Mouse (Mus musculus) bone marrow, adult 2 months (tissue): ENCODE measurements at regions not wholly inside any gene's neighbourhood (a gene's known extent, or its start where the extent isn't known, plus 50 kb on each side); places are given as distances from the start of the nearest gene placed in this dataset.

Experiments
- H3K27ac ChIP-seq: fragments of 200-500 bp; 2 replicates; pipeline ENCODE4 v1.5.1; 2012; ENCODE audit warnings: low read depth, mild to moderate bottlenecking, control low read depth, inconsistent platforms, low read length; ENCODE audit not compliant: control insufficient read depth, poor library complexity, insufficient read depth
- H3K4me1 ChIP-seq: fragments of 200-500 bp; 2 replicates; pipeline ENCODE4 v1.6.1; 2011; ENCODE audit warnings: low read length; ENCODE audit not compliant: control insufficient read depth, insufficient read depth
- H3K4me3 ChIP-seq: fragments of 200-500 bp; replicated peaks from 2 replicates; pipeline ENCODE3; 2011; ENCODE audit warnings: mild to moderate bottlenecking, low read depth, low read length, control low read depth; ENCODE audit not compliant: control insufficient read depth
- CTCF ChIP-seq: fragments of 200-500 bp; IDR thresholded peaks from 2 replicates; pipeline ENCODE4 v1.5.1; 2011; ENCODE audit warnings: low read length, control low read depth; ENCODE audit not compliant: control insufficient read depth, insufficient read depth
- POLR2A ChIP-seq: fragments of 200-500 bp; IDR thresholded peaks from 2 replicates; pipeline ENCODE4 v1.6.1; 2011; ENCODE audit warnings: low read depth, mild to moderate bottlenecking, control low read depth, low read length, borderline replicate concordance; ENCODE audit not compliant: control insufficient read depth
- WGBS: fragments of 180-500 bp; shearing (Covaris S2); methylation state at CpG from one replicate; pipeline ENCODE4 v1.1.7; 2018; 5-methylcytosine and 5-hydroxymethylcytosine counted together

DNA sequence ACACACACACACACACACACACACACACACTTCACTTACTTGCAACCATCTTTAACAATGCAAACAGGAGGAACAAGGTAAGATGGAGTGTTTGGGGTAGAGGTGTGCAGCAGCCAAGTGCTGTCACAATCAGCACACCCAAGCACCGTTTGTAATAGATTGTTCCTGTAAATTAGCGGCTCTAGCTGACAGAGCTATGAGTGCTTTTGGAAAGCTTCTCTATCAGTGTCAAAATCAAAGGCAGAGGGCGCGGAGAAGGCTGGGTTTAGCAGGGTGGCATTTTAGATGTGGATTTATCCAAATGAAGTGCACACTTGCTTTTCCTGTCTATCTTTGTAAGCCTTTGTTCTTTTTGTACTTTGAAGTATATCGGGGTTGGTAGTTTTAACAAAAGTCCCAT lies 184.6 kb downstream of the Cog6 start:
- no peak overlapping the region for H3K4me3 ChIP-seq
- no peaks in the 10 kb centered on the region; the same call in 1 of the 2 replicates for H3K4me1 ChIP-seq
- TF ChIP-seq CTCF (no peak), POLR2A (no peak)
- WGBS = 68% methylated on average over 5 of the region's 5 CpGs
- H3K27ac ChIP-seq = no peak overlapping the region

GRCm38 (mm10) chr3:52831986-52832385 lies 185.1 kb downstream of the Cog6 start:
- TF ChIP-seq CTCF (no peak), POLR2A (no peak)
- 45% methylated on average over 1 of the region's 1 CpGs for WGBS
- H3K4me3 ChIP-seq = no peak overlapping the region
- H3K4me1 ChIP-seq = no peaks in the 10 kb centered on the region; the same call in 1 of the 2 replicates
- H3K27ac ChIP-seq = no peak overlapping the region

DNA sequence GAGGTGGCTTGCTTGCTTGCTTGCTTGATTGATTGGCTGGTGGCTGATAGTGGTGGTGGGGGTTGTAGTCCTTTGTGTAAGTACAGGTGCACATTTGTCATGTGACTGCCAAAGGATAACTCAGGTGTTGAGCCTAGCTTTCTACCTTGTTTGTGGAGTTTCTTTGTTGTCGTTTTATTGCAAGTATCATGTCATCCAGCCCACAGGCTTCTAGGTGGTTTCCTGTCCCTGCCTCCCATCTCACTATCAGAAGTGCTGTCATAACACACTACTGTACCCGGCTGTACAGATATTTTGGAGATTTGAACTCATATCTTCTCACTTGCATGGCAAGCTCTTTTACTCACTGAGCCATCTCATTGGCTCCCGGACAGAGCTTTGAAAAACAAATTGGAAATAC lies 186.9 kb downstream of the Cog6 start:
- no peak overlapping the region for H3K4me3 ChIP-seq
- TF ChIP-seq CTCF (no peak), POLR2A (no peak)
- H3K27ac ChIP-seq = no peak overlapping the region
- WGBS = 68% methylated on average over 3 of the region's 3 CpGs
- H3K4me1 ChIP-seq = no peaks in the 10 kb centered on the region; the same call in 1 of the 2 replicates

- TF ChIP-seq POLR2A (no peak), CTCF (no peak)
- no peak overlapping the region for H3K4me3 ChIP-seq
- no peak overlapping the region for H3K27ac ChIP-seq
- WGBS = 87% methylated on average over 6 of the region's 6 CpGs
- H3K4me1 ChIP-seq = no peaks in the 10 kb centered on the region; the same call in 1 of the 2 replicates
Measured at GRCm38 (mm10) chr3:52829069-52829468, 188.0 kb downstream of the Cog6 start.

GRCm38 (mm10) chr3:52828473-52828872 lies 188.6 kb downstream of the Cog6 start:
- WGBS = 39% methylated on average over 4 of the region's 4 CpGs
- TF ChIP-seq CTCF = no peak
- TF ChIP-seq POLR2A = no peak
- no peak overlapping the region for H3K27ac ChIP-seq
- H3K4me3 ChIP-seq = no peak overlapping the region
- no peaks in the 10 kb centered on the region; the same call in 1 of the 2 replicates for H3K4me1 ChIP-seq

GRCm38 (mm10) chr3:52822848-52823247 lies 194.2 kb downstream of the Cog6 start:
- Histone ChIP-seq H3K27ac (no peak overlapping the region), H3K4me3 (no peak overlapping the region), H3K4me1 (no peaks in the 10 kb centered on the region; the same call in 1 of the 2 replicates)
- TF ChIP-seq CTCF (no peak), POLR2A (no peak)
- WGBS = 84% methylated on average over 5 of the region's 5 CpGs

- no peak overlapping the region for H3K4me3 ChIP-seq
- no peaks in the 10 kb centered on the region; the same call in 1 of the 2 replicates for H3K4me1 ChIP-seq
- TF ChIP-seq POLR2A (no peak), CTCF (no peak)
- WGBS = 56% methylated on average over 5 of the region's 5 CpGs
- no peak overlapping the region for H3K27ac ChIP-seq
Measured at GRCm38 (mm10) chr3:52821450-52821849, 195.6 kb downstream of the Cog6 start.

GRCm38 (mm10) chr3:52818401-52818800 lies 198.6 kb downstream of the Cog6 start:
- Histone ChIP-seq H3K27ac (no peak overlapping the region), H3K4me1 (no peaks in the 10 kb centered on the region; the same call in 1 of the 2 replicates), H3K4me3 (no peak overlapping the region)
- WGBS = 80% methylated on average over 4 of the region's 4 CpGs
- TF ChIP-seq CTCF (no peak), POLR2A (no peak)

DNA sequence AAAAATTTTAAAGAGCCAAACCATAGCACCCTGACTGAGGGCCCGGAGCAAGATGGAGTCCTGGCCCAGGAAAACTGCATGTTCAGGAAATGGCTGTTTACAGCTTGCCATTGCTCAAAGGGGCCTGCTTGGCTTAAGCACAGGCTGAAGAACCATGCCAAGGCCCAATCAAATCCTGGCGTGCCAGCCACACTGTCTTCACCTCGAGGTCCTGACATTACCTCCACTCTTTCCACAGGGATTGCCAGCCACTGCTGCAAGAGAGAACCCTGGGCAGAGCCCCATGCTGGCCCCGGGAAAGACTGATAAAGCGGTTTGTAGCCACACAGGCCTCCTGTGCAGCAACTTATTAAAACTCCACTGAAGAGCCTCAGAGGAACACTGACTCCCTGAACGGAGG lies 199.6 kb downstream of the Cog6 start:
- no peak overlapping the region for H3K4me3 ChIP-seq
- 81% methylated on average over 6 of the region's 6 CpGs for WGBS

More for the DNA sequence above, 199.6 kb downstream of the Cog6 start:
- no peak overlapping the region for H3K27ac ChIP-seq
- TF ChIP-seq POLR2A = no peak
- TF ChIP-seq CTCF = no peak
- no peaks in the 10 kb centered on the region; the same call in 1 of the 2 replicates for H3K4me1 ChIP-seq
